Mouse (Mus musculus) C2C12 (cell line): ENCODE data around the gene P2rx6. TPM values are rescaled to one million over a fixed set of nuclear protein-coding genes. Genes with fewer than 3 reads are reported as not detected.

Source experiments
- H3K27me3 ChIP-seq: one replicate; pipeline ENCODE4 v1.6.1; 2011; ENCODE audit not compliant: control insufficient read depth, insufficient read depth, insufficient read length
- H3K36me3 ChIP-seq: one replicate; pipeline ENCODE4 v1.6.1; 2011; ENCODE audit not compliant: control insufficient read depth, insufficient read depth
- H3K4me3 ChIP-seq: one replicate; pipeline ENCODE4 v1.5.1; 2011; ENCODE audit warnings: mild to moderate bottlenecking, control low read depth; ENCODE audit not compliant: poor library complexity, insufficient read depth, severe bottlenecking
- H3K79me2 ChIP-seq: one replicate; pipeline ENCODE4 v1.6.1; 2011; ENCODE audit not compliant: control insufficient read depth, insufficient read depth
- H3K79me3 ChIP-seq: one replicate; pipeline ENCODE4 v1.6.1; 2011; ENCODE audit warnings: low read depth, control low read depth
- H3ac ChIP-seq: one replicate; pipeline ENCODE3; 2011; ENCODE audit warnings: low read depth; ENCODE audit not compliant: control insufficient read depth, insufficient read length
- CEBPB ChIP-seq: IDR thresholded peaks from one replicate; pipeline ENCODE4 v1.6.1; 2011; ENCODE audit warnings: low read depth, mild to moderate bottlenecking, control low read depth, moderate library complexity
- CTCF ChIP-seq: IDR thresholded peaks from one replicate; pipeline ENCODE4 v1.5.1; 2011; ENCODE audit not compliant: control insufficient read depth, insufficient read depth, insufficient read length
- FOSL1 ChIP-seq: IDR thresholded peaks from one replicate; pipeline ENCODE4 v1.8.0; 2011; ENCODE audit warnings: mild to moderate bottlenecking, low read length; ENCODE audit not compliant: poor library complexity, insufficient read depth, severe bottlenecking
- MAX ChIP-seq: IDR thresholded peaks from one replicate; pipeline ENCODE4 v1.6.1; 2011; ENCODE audit warnings: mild to moderate bottlenecking, control low read depth
- MYOD1 ChIP-seq: IDR thresholded peaks from one replicate; pipeline ENCODE4 v1.6.1; 2011; ENCODE audit warnings: low read depth; ENCODE audit not compliant: control insufficient read depth, insufficient read length
- MYOG ChIP-seq: IDR thresholded peaks from one replicate; pipeline ENCODE4 v1.6.1; 2011; ENCODE audit not compliant: control insufficient read depth, insufficient read length; ENCODE audit errors: extremely low read depth
- USF1 ChIP-seq: IDR thresholded peaks from one replicate; pipeline ENCODE4 v1.6.1; 2011; ENCODE audit warnings: low read depth, mild to moderate bottlenecking, control low read depth, moderate library complexity
- polyA plus RNA-seq: library from polyadenylated mRNA; unstranded; fragments of >200 nt; fragmentation: generic; extraction: Trizol; gene quantifications from one replicate; pipeline ENCODE4 v1.2.1, GENCODE M21; 2012; ENCODE audit warnings: missing spikeins

P2rx6 gene
- polyA plus RNA-seq, 1 experiment: 1.9 TPM

GRCm38 (mm10) chr16:17564771-17565170, 3.1 kb downstream of the P2rx6 start:
- no peak overlapping the region for H3ac ChIP-seq
- no peaks in the 10 kb centered on the region for H3K27me3 ChIP-seq
- no peak for TF ChIP-seq CEBPB
- TF ChIP-seq MYOD1: no peak
- no peaks in the 10 kb centered on the region for H3K36me3 ChIP-seq
- H3K79me2 ChIP-seq: no peaks in the 10 kb centered on the region
- no peak overlapping the region for H3K4me3 ChIP-seq
- no peaks in the 10 kb centered on the region for H3K79me3 ChIP-seq

- Histone ChIP-seq H3K36me3 (no peaks in the 10 kb centered on the region), H3ac (no peak overlapping the region), H3K79me2 (no peaks in the 10 kb centered on the region), H3K79me3 (no peaks in the 10 kb centered on the region), H3K4me3 (no peak overlapping the region), H3K27me3 (no peaks in the 10 kb centered on the region)
- no peak for TF ChIP-seq FOSL1
- no peak for TF ChIP-seq CEBPB
- no peak for TF ChIP-seq CTCF
- TF ChIP-seq MYOD1: no peak
- TF ChIP-seq MAX: no peak
These were observed 4.5 kb downstream of the P2rx6 start for GRCm38 (mm10) chr16:17566186-17566585.

- H3K4me3 ChIP-seq: no peak overlapping the region
- H3K27me3 ChIP-seq: peaks cover 3% of the 10 kb centered on the region
- TF ChIP-seq MAX: no peak
- TF ChIP-seq USF1: no peak
- no peak for TF ChIP-seq CTCF
- H3K36me3 ChIP-seq: no peaks in the 10 kb centered on the region
- peak overlapping the region; percentile 5 for H3ac ChIP-seq
- H3K79me3 ChIP-seq: no peaks in the 10 kb centered on the region
- H3K79me2 ChIP-seq: no peaks in the 10 kb centered on the region
These were observed 14.5 kb downstream of the P2rx6 start for GRCm38 (mm10) chr16:17575870-17576824.

GRCm38 (mm10) chr16:17576825-17577215, 15.1 kb downstream of the P2rx6 start:
- Histone ChIP-seq H3K27me3 (peaks cover 3% of the 10 kb centered on the region), H3K4me3 (no peak overlapping the region), H3K79me2 (no peaks in the 10 kb centered on the region), H3ac (no peak overlapping the region), H3K36me3 (no peaks in the 10 kb centered on the region), H3K79me3 (no peaks in the 10 kb centered on the region)
- no peak for TF ChIP-seq CEBPB
- no peak for TF ChIP-seq USF1
- no peak for TF ChIP-seq CTCF
- TF ChIP-seq FOSL1: no peak
- no peak for TF ChIP-seq MYOD1

GRCm38 (mm10) chr16:17583064-17583463, 21.4 kb downstream of the P2rx6 start, which contains the start of gene Slc7a4:
Gene Slc7a4, minus strand, starts transcription at chr16:17583214.
- no peaks in the 10 kb centered on the region for H3K27me3 ChIP-seq
- H3K79me2 ChIP-seq: no peaks in the 10 kb centered on the region
- no peaks in the 10 kb centered on the region for H3K79me3 ChIP-seq
- H3K4me3 ChIP-seq: no peak within 1 kb of the TSS
- no peak for TF ChIP-seq USF1
- peak; percentile 64 for TF ChIP-seq CTCF
- no peak for TF ChIP-seq MYOG
- TF ChIP-seq MAX: peak; percentile 36
- H3K36me3 ChIP-seq: no peaks in the 10 kb centered on the region
- H3ac ChIP-seq: no peak within 1 kb of the TSS

GRCm38 (mm10) chr16:17584555-17584954, 22.9 kb downstream of the P2rx6 start:
- Histone ChIP-seq H3K79me2 (no peaks in the 10 kb centered on the region), H3K36me3 (no peaks in the 10 kb centered on the region), H3ac (no peak overlapping the region), H3K27me3 (no peaks in the 10 kb centered on the region), H3K4me3 (no peak overlapping the region), H3K79me3 (no peaks in the 10 kb centered on the region)
- no peak for TF ChIP-seq MAX
- TF ChIP-seq MYOG: no peak
- TF ChIP-seq CTCF: no peak
- TF ChIP-seq CEBPB: no peak
- TF ChIP-seq MYOD1: no peak
- no peak for TF ChIP-seq USF1
- TF ChIP-seq FOSL1: no peak
